Mouse (Mus musculus) E14TG2a.4 (cell line): Measurements from ENCODE around the gene Ints11.

Experiments
- H3K27me3 ChIP-seq: 2 replicates; pipeline ENCODE4 v1.6.1; 2014; ENCODE audit warnings: low read length, control low read depth; ENCODE audit not compliant: insufficient read depth
- H3K36me3 ChIP-seq: 2 replicates; pipeline ENCODE4 v1.6.1; 2014; ENCODE audit warnings: low read length, control low read depth; ENCODE audit not compliant: insufficient read depth
- H3K4me1 ChIP-seq: replicated peaks from 2 replicates; pipeline ENCODE4 v1.6.1; 2014; ENCODE audit warnings: low read depth, low read length, control low read depth
- H3K4me3 ChIP-seq: replicated peaks from 2 replicates; pipeline ENCODE4 v1.5.1; 2014; ENCODE audit warnings: mild to moderate bottlenecking, low read length
- H3K9me3 ChIP-seq: 2 replicates; pipeline ENCODE4 v1.6.1; 2014; ENCODE audit warnings: low read length, control low read depth
- CTCF ChIP-seq: conservative IDR thresholded peaks from 2 replicates; pipeline ENCODE4 v1.5.1; 2014; ENCODE audit warnings: low read length
- NANOG ChIP-seq: IDR thresholded peaks from 2 replicates; pipeline ENCODE4 v1.6.1; 2014; ENCODE audit warnings: borderline replicate concordance, low read length, mixed read lengths
- POU5F1 ChIP-seq: IDR thresholded peaks from 2 replicates; pipeline ENCODE4 v1.6.1; 2014; ENCODE audit warnings: low read length, borderline replicate concordance

The Ints11 gene

GRCm38 (mm10) chr4:155833836-155834235, 35.5 kb upstream of the Ints11 start:
- no peak overlapping the region for H3K4me3 ChIP-seq
- TF ChIP-seq CTCF, result peak; percentile 73
- no peak for TF ChIP-seq NANOG
- H3K36me3 ChIP-seq, result peaks cover 16% of the 10 kb centered on the region
- H3K9me3 ChIP-seq, result no peaks in the 10 kb centered on the region
- H3K27me3 ChIP-seq, result peaks cover 8% of the 10 kb centered on the region
- peaks cover 37% of the 10 kb centered on the region for H3K4me1 ChIP-seq

- H3K36me3 ChIP-seq, result peaks cover 12% of the 10 kb centered on the region
- H3K27me3 ChIP-seq, result peaks cover 36% of the 10 kb centered on the region
- no peak overlapping the region for H3K4me3 ChIP-seq
- H3K9me3 ChIP-seq, result no peaks in the 10 kb centered on the region
- TF ChIP-seq NANOG (no peak), POU5F1 (no peak), CTCF (no peak)
- H3K4me1 ChIP-seq, result peaks cover 50% of the 10 kb centered on the region
These were observed 31.8 kb upstream of the Ints11 start for GRCm38 (mm10) chr4:155837404-155838010.

GRCm38 (mm10) chr4:155838187-155839153, 30.9 kb upstream of the Ints11 start:
- Histone ChIP-seq H3K9me3 (no peaks in the 10 kb centered on the region), H3K36me3 (peaks cover 9% of the 10 kb centered on the region), H3K27me3 (peaks cover 45% of the 10 kb centered on the region), H3K4me3 (no peak overlapping the region), H3K4me1 (peaks cover 42% of the 10 kb centered on the region)
- TF ChIP-seq CTCF, result no peak
- TF ChIP-seq POU5F1, result no peak
- TF ChIP-seq NANOG, result no peak

GRCm38 (mm10) chr4:155839483-155839910, 29.8 kb upstream of the Ints11 start, which contains the start of gene Mxra8:
TSS of gene Mxra8 (plus strand) at chr4:155839680.
- H3K27me3 ChIP-seq, result peaks cover 49% of the 10 kb centered on the region
- H3K36me3 ChIP-seq, result peaks cover 7% of the 10 kb centered on the region; the same call in 1 of the 2 replicates
- peaks cover 34% of the 10 kb centered on the region for H3K4me1 ChIP-seq
- H3K9me3 ChIP-seq, result no peaks in the 10 kb centered on the region
- peak within 1 kb of the TSS; percentile 81 for H3K4me3 ChIP-seq
- TF ChIP-seq POU5F1 (no peak), CTCF (no peak), NANOG (no peak)

GRCm38 (mm10) chr4:155840076-155841002, 29.0 kb upstream of the Ints11 start:
- H3K9me3 ChIP-seq, result no peaks in the 10 kb centered on the region
- H3K4me1 ChIP-seq, result peaks cover 34% of the 10 kb centered on the region
- peak overlapping the region; percentile 81 for H3K4me3 ChIP-seq
- peaks cover 7% of the 10 kb centered on the region; the same call in 1 of the 2 replicates for H3K36me3 ChIP-seq
- TF ChIP-seq CTCF, result no peak
- TF ChIP-seq NANOG, result no peak
- no peak for TF ChIP-seq POU5F1
- peaks cover 49% of the 10 kb centered on the region for H3K27me3 ChIP-seq

GRCm38 (mm10) chr4:155841003-155841454, 28.3 kb upstream of the Ints11 start:
- peaks cover 38% of the 10 kb centered on the region for H3K4me1 ChIP-seq
- H3K27me3 ChIP-seq, result peaks cover 54% of the 10 kb centered on the region
- no peaks in the 10 kb centered on the region for H3K9me3 ChIP-seq
- no peak for TF ChIP-seq POU5F1
- no peak for TF ChIP-seq NANOG
- TF ChIP-seq CTCF, result no peak
- H3K4me3 ChIP-seq, result peak overlapping the region; percentile 81
- H3K36me3 ChIP-seq, result peaks cover 7% of the 10 kb centered on the region; the same call in 1 of the 2 replicates

GRCm38 (mm10) chr4:155841651-155842270, 27.6 kb upstream of the Ints11 start:
- TF ChIP-seq CTCF (no peak), POU5F1 (no peak), NANOG (no peak)
- Histone ChIP-seq H3K4me3 (peak overlapping the region; percentile 81), H3K4me1 (peaks cover 43% of the 10 kb centered on the region), H3K27me3 (peaks cover 54% of the 10 kb centered on the region), H3K36me3 (peaks cover 7% of the 10 kb centered on the region; the same call in 1 of the 2 replicates), H3K9me3 (no peaks in the 10 kb centered on the region)
